Mouse (Mus musculus): Measurements from ENCODE around the gene Cmas. TPM values are rescaled to one million over a fixed set of nuclear protein-coding genes. Genes with fewer than 3 reads are reported as not detected.

Cmas gene
- 76.2 and 77.0 TPM in 2 replicates for polyA plus RNA-seq (2015; fragmentation: Nextera tagmentation; extraction: Ambion mirVana)

DNA sequence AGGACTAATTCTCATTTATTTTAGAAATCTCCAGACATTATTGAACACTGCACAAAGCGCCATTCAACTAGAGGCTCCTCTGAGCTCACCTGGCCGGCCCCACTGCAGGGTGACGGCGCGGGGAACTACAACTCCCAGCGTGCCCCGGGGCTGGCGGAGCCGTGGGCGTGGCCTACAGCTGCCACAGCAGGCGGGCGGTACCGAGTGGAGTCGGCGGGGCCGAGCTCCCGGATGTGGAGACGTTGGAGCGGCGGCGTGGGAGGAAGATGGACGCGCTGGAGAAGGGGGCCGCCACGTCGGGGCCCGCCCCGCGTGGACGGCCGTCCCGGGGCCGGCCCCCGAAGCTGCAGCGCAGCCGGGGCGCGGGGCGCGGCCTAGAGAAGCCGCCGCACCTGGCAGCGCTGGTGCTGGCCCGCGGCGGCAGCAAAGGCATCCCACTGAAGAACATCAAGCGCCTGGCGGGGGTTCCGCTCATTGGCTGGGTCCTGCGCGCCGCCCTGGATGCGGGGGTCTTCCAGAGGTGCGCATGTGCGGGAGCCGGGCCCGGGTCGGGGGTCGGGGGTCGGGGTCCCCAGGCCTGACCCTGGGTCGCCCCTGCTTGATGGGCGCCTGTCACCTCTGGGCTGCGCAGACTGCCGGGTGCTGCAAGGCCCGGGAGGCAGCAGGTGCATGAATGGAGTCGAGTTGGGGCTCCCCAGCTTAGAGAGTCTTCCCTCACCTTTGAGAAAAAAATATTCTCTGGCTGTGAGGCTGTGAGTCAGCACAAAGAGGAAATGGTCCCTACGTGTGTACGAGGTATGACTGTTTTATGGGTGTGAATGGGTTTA lies at the start of gene Cmas:
TSS of gene Cmas (plus strand) at position 180 of the 827 bp plus-strand sequence.
- H3K4me2 ChIP-seq, result peak within 1 kb of the TSS; percentile 81
- peaks cover 25% of the 10 kb centered on the region for H3K27me3 ChIP-seq
- 1% methylated on average over 67 of the region's 68 CpGs for WGBS
- no peaks in the 10 kb centered on the region for H3K9me3 ChIP-seq
- ATAC-seq (ENCODE audit: insufficient number of reproducible peaks, insufficient read depth, low FRiP score, low TSS enrichment, low read depth), result peak; percentile 95
- peak within 1 kb of the TSS; percentile 39 for H3K27ac ChIP-seq
- peak within 1 kb of the TSS; percentile 84 for H3K4me3 ChIP-seq
- H3K36me3 ChIP-seq, result peaks cover 14% of the 10 kb centered on the region; the same call in 1 of the 2 replicates
- H3K4me1 ChIP-seq, result peaks cover 23% of the 10 kb centered on the region
- H3K9ac ChIP-seq, result peak within 1 kb of the TSS; percentile 85

- no peak overlapping the region for H3K9ac ChIP-seq
- H3K27ac ChIP-seq, result no peak overlapping the region
- no peak for ATAC-seq (ENCODE audit: insufficient number of reproducible peaks, insufficient read depth, low FRiP score, low TSS enrichment, low read depth)
- H3K9me3 ChIP-seq, result no peaks in the 10 kb centered on the region
- no peaks in the 10 kb centered on the region for H3K36me3 ChIP-seq
- 74% methylated on average over 3 of the region's 3 CpGs for WGBS
- H3K4me2 ChIP-seq, result no peak overlapping the region
- peaks cover 14% of the 10 kb centered on the region for H3K4me1 ChIP-seq
- no peaks in the 10 kb centered on the region for H3K27me3 ChIP-seq
- no peak overlapping the region for H3K4me3 ChIP-seq
These were observed 49.8 kb upstream of the Cmas start for GRCm38 (mm10) chr6:142706688-142707087.

DNA sequence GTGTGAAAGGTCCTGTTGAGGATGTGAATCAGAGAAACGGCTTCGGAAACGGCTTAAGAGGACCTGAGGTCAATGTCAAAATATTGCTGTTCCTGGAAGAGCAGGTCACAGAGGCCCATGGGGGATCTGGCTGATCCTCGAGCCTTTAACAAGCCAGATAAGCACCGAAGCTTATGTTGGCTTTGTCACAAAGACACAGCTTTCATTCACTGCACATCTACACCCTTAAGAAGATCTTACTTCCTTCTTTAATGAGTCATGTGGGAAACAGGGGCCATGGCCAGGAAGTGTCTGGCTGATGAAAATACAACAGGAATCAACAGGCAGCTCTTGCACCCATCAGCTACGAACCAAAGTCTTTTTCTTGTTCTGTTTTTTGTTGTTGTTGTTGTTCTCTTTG lies 48.1 kb upstream of the Cmas start:
- Histone ChIP-seq H3K4me3 (no peak overlapping the region), H3K9ac (no peak overlapping the region), H3K4me1 (peaks cover 5% of the 10 kb centered on the region), H3K27me3 (no peaks in the 10 kb centered on the region), H3K27ac (no peak overlapping the region), H3K4me2 (no peak overlapping the region), H3K36me3 (no peaks in the 10 kb centered on the region), H3K9me3 (no peaks in the 10 kb centered on the region)
- ATAC-seq (ENCODE audit: insufficient number of reproducible peaks, insufficient read depth, low FRiP score, low TSS enrichment, low read depth), result no peak
- WGBS, result 84% methylated on average over 6 of the region's 6 CpGs

DNA sequence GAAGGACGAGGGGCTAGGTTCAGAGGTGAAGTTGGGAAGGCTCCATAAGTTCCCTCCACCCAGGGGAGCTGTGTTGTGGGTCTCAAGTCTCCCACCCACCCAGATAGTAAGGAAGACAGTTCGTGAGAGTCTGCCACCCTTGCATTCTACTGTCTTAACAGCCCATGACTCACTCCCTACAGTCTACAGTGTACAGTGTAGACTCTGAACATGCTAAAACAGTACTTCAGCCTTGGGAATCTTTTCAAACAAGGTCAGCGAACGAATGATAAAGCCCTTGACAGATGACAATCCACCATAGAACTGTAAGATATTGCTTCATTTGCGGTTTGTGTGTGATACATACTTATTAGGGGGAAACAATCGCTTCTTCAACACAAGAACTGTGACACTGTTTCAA lies 45.8 kb upstream of the Cmas start:
- Histone ChIP-seq H3K4me1 (peaks cover 5% of the 10 kb centered on the region), H3K9me3 (no peaks in the 10 kb centered on the region), H3K4me3 (no peak overlapping the region), H3K4me2 (no peak overlapping the region), H3K27me3 (no peaks in the 10 kb centered on the region), H3K27ac (no peak overlapping the region), H3K9ac (no peak overlapping the region), H3K36me3 (no peaks in the 10 kb centered on the region)
- 81% methylated on average over 6 of the region's 6 CpGs for WGBS
- no peak for ATAC-seq (ENCODE audit: insufficient number of reproducible peaks, insufficient read depth, low FRiP score, low TSS enrichment, low read depth)

DNA sequence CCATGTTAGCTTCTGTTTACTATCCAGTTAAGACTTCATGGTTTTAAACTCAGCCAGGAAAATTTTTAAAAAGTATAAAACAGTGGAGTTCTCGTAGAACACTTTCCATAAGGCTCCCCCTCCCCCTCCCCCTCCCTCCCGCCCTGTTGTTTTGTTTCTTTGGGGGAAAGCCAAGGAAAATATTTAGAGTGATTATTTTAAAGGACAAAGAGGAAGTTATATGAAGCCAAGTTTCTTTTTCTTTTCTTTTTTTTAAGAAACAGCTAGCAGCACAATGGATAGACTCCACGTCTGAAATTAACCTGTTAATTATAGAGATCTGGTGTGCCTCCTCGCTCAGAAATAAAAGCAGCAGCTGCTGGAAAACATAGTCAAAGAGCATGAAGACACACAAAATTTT lies 45.4 kb upstream of the Cmas start:
- H3K27ac ChIP-seq, result no peak overlapping the region
- ATAC-seq (ENCODE audit: insufficient number of reproducible peaks, insufficient read depth, low FRiP score, low TSS enrichment, low read depth), result no peak
- no peaks in the 10 kb centered on the region for H3K9me3 ChIP-seq
- peaks cover 5% of the 10 kb centered on the region for H3K4me1 ChIP-seq
- no peaks in the 10 kb centered on the region for H3K27me3 ChIP-seq
- no peak overlapping the region for H3K9ac ChIP-seq
- no peaks in the 10 kb centered on the region for H3K36me3 ChIP-seq
- WGBS, result 25% methylated on average over 4 of the region's 4 CpGs
- H3K4me3 ChIP-seq, result no peak overlapping the region
- H3K4me2 ChIP-seq, result no peak overlapping the region

DNA sequence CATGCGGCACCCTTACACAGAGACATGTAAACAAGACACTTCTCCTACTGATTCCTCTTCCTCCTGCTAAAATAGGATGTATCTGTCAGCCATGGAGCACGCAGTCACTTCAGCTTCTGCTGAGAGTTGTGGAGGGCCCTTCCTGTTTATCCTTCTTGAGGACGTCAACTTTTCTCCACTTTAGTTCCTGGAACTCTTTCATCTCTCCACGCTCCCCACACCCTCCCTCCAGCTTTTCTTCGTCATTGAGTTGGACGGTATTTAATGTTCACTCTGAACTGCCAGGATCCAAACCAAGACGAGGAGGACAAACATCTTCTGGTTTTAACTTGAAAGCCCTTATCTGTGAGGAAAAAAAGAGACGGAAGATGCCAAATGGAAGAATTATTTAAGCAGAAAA lies 41.5 kb upstream of the Cmas start:
- 81% methylated on average over 8 of the region's 8 CpGs for WGBS
- peaks cover 5% of the 10 kb centered on the region for H3K4me1 ChIP-seq

DNA sequence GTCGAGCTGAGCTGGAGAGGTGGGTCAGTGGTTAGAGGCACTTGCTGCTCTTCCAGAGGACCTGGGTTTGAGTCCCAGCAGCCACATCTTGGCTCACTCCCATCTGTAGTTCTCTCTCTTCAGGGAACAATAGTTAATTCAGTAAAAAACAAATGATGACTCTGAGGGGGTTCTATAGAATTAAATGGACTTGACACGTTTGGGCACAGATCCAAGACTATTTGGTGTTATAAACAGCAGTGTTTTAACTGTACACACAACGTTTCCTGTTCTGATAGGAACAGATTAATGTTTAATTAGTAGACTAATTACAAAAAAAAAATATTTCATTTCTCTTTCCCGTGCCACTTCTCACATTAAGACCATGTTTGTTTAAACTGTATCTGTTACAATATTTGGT lies 39.3 kb upstream of the Cmas start:
- H3K4me1 ChIP-seq, result no peaks in the 10 kb centered on the region
- no peak for ATAC-seq (ENCODE audit: insufficient number of reproducible peaks, insufficient read depth, low FRiP score, low TSS enrichment, low read depth)
- WGBS, result 71% methylated on average over 4 of the region's 4 CpGs

More for the DNA sequence above, 41.5 kb upstream of the Cmas start:
- Histone ChIP-seq H3K36me3 (no peaks in the 10 kb centered on the region), H3K4me3 (no peak overlapping the region), H3K9ac (no peak overlapping the region), H3K27me3 (no peaks in the 10 kb centered on the region), H3K27ac (no peak overlapping the region), H3K4me2 (no peak overlapping the region), H3K9me3 (no peaks in the 10 kb centered on the region)
- no peak for ATAC-seq (ENCODE audit: insufficient number of reproducible peaks, insufficient read depth, low FRiP score, low TSS enrichment, low read depth)

GRCm38 (mm10) chr6:142718167-142718566 lies 38.3 kb upstream of the Cmas start:
- H3K4me3 ChIP-seq, result no peak overlapping the region
- no peaks in the 10 kb centered on the region for H3K27me3 ChIP-seq
- H3K9ac ChIP-seq, result no peak overlapping the region
- WGBS, result 76% methylated on average over 7 of the region's 7 CpGs
- H3K9me3 ChIP-seq, result no peaks in the 10 kb centered on the region
- no peaks in the 10 kb centered on the region for H3K36me3 ChIP-seq
- H3K4me2 ChIP-seq, result no peak overlapping the region
- H3K4me1 ChIP-seq, result no peaks in the 10 kb centered on the region
- H3K27ac ChIP-seq, result no peak overlapping the region
- no peak for ATAC-seq (ENCODE audit: insufficient number of reproducible peaks, insufficient read depth, low FRiP score, low TSS enrichment, low read depth)

More for the DNA sequence above, 39.3 kb upstream of the Cmas start:
- no peaks in the 10 kb centered on the region for H3K36me3 ChIP-seq
- no peak overlapping the region for H3K4me3 ChIP-seq
- no peaks in the 10 kb centered on the region for H3K9me3 ChIP-seq
- H3K9ac ChIP-seq, result no peak overlapping the region
- no peak overlapping the region for H3K27ac ChIP-seq
- H3K27me3 ChIP-seq, result no peaks in the 10 kb centered on the region
- no peak overlapping the region for H3K4me2 ChIP-seq

- 67% methylated on average over 6 of the region's 6 CpGs for WGBS
- Histone ChIP-seq H3K4me1 (no peaks in the 10 kb centered on the region), H3K9me3 (no peaks in the 10 kb centered on the region), H3K27me3 (no peaks in the 10 kb centered on the region), H3K27ac (no peak overlapping the region), H3K36me3 (no peaks in the 10 kb centered on the region), H3K9ac (no peak overlapping the region), H3K4me3 (no peak overlapping the region), H3K4me2 (no peak overlapping the region)
- ATAC-seq (ENCODE audit: insufficient number of reproducible peaks, insufficient read depth, low FRiP score, low TSS enrichment, low read depth), result no peak
These were observed 35.8 kb upstream of the Cmas start for GRCm38 (mm10) chr6:142720641-142721040.

DNA sequence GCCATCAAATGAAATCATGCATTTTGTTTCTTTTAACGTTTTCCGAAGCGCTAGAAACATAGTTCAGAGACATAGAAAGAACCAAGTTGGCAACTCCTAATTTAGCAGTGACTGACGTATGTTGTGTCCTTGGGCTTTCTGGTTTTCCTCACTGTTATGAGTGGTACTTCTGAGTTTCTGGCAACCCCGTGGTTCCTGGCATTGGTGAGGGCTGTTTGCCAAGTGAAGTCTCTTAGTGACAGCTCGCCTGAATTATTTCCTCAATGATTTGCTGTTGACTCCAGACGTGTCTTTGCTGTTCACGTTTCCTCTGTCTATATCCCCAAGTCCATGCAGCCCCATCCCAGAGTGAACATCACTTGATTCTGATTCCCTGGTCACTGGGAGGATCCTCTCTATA lies 34.8 kb upstream of the Cmas start:
- Histone ChIP-seq H3K4me1 (no peaks in the 10 kb centered on the region), H3K27ac (no peak overlapping the region), H3K27me3 (no peaks in the 10 kb centered on the region), H3K9ac (no peak overlapping the region), H3K4me2 (no peak overlapping the region), H3K9me3 (no peaks in the 10 kb centered on the region), H3K4me3 (no peak overlapping the region), H3K36me3 (no peaks in the 10 kb centered on the region)
- 87% methylated on average over 8 of the region's 8 CpGs for WGBS
- ATAC-seq (ENCODE audit: insufficient number of reproducible peaks, insufficient read depth, low FRiP score, low TSS enrichment, low read depth), result no peak

GRCm38 (mm10) chr6:142726032-142726431 lies 30.5 kb upstream of the Cmas start:
- Histone ChIP-seq H3K27me3 (no peaks in the 10 kb centered on the region), H3K4me3 (no peak overlapping the region), H3K36me3 (no peaks in the 10 kb centered on the region), H3K4me1 (no peaks in the 10 kb centered on the region), H3K9me3 (no peaks in the 10 kb centered on the region), H3K9ac (no peak overlapping the region), H3K4me2 (no peak overlapping the region), H3K27ac (no peak overlapping the region)
- WGBS, result 86% methylated on average over 4 of the region's 4 CpGs
- ATAC-seq (ENCODE audit: insufficient number of reproducible peaks, insufficient read depth, low FRiP score, low TSS enrichment, low read depth), result no peak

DNA sequence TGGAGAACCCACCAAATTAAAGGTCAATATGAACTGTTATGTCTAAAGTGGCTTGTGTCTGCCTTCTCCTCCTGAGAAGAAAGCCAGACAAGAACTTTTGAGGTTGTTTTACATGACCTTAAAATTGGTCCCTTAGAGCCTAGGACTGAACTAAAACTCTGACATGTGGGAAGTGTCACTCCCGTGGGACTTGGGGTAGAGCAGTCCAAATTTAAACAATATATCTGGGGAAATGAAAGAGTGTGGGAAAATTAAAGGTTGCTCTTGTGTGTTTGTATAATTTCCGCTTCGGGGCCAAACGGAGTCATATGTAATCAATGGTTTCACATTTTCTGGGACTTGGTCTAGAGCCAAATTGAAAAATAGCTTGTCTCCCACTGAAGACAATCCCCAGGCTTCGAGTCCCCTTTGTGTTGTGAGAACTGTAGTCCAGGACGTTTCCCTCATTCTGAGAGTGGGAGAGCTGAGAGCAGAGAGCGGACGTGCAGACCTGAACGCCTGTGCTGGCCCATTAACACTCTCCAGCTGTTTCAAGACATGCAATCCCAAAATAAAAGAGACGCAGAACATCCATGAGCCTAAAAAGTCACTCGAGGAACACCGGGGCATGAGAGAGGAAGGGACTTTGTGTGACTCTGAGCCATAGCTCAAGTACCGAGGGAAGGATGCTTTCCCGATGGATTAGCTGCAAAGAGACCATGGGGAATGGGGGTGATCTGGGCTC lies 23.8 kb upstream of the Cmas start:
- Histone ChIP-seq H3K4me1 (peaks cover 5% of the 10 kb centered on the region; the same call in 1 of the 2 replicates), H3K27me3 (0 out of 2 replicates have a peak, but pooled peaks cover 2% of the 10 kb centered on the region), H3K9me3 (no peaks in the 10 kb centered on the region), H3K4me3 (no peak overlapping the region), H3K36me3 (no peaks in the 10 kb centered on the region), H3K9ac (no peak overlapping the region), H3K4me2 (no peak overlapping the region), H3K27ac (no peak overlapping the region)
- WGBS, result 60% methylated on average over 14 of the region's 14 CpGs
- ATAC-seq (ENCODE audit: insufficient number of reproducible peaks, insufficient read depth, low FRiP score, low TSS enrichment, low read depth), result no peak
